Mouse (Mus musculus) hindbrain, embryonic 15.5 days (tissue): Measurements from ENCODE around the gene Lcn5. TPM values are rescaled to one million over a fixed set of nuclear protein-coding genes. Genes with fewer than 3 reads are reported as not detected.

Experiments
- polyA plus RNA-seq: library from polyadenylated mRNA; unstranded; fragments of >200 nt; fragmentation: Nextera tagmentation; extraction: Ambion mirVana; gene quantifications from 2 replicates; pipeline ENCODE4 v1.2.1, GENCODE M21; 2015

Lcn5 gene
- polyA plus RNA-seq, 1 experiment from 2014 or later, result not detected

Other genes with a start within 250 kb of the Lcn5 start
- gene Fut7, start 234.7 kb upstream of the Lcn5 start, polyA plus RNA-seq, result 0.08 TPM in 1 of 2 replicates, not detected in the other
- 15.0 and 15.1 TPM in 2 replicates for gene Abca2, start 229.2 kb upstream of the Lcn5 start, polyA plus RNA-seq
- 3.7 and 4.3 TPM in 2 replicates for gene Clic3, start 201.1 kb upstream of the Lcn5 start, polyA plus RNA-seq
- 109 and 119 TPM in 2 replicates for gene Paxx, start 196.9 kb upstream of the Lcn5 start, polyA plus RNA-seq
- 647 and 983 TPM in 2 replicates for gene Ptgds, start 187.9 kb upstream of the Lcn5 start, polyA plus RNA-seq
- not detected in 2 replicates for gene Lcn12, start 164.0 kb upstream of the Lcn5 start, polyA plus RNA-seq
- 120 and 143 TPM in 2 replicates for gene Fbxw5, start 157.2 kb upstream of the Lcn5 start, polyA plus RNA-seq
- 5.8 and 6.1 TPM in 2 replicates for gene C8g, start 156.2 kb upstream of the Lcn5 start, polyA plus RNA-seq
- 16.5 and 19.4 TPM in 2 replicates for gene Traf2, start 111.0 kb upstream of the Lcn5 start, polyA plus RNA-seq
- 375 and 378 TPM in 2 replicates for gene Edf1, start 100.1 kb upstream of the Lcn5 start, polyA plus RNA-seq
- gene Mamdc4, start 83.1 kb upstream of the Lcn5 start, polyA plus RNA-seq, result 1.6 and 2.1 TPM in 2 replicates
- gene Phpt1, start 82.7 kb upstream of the Lcn5 start, polyA plus RNA-seq, result 159 and 169 TPM in 2 replicates
- gene Ajm1, start 76.2 kb upstream of the Lcn5 start, polyA plus RNA-seq, result 14.5 and 16.5 TPM in 2 replicates
- 70.0 and 73.5 TPM in 2 replicates for gene Rabl6, start 49.4 kb upstream of the Lcn5 start, polyA plus RNA-seq
- 0.27 and 0.45 TPM in 2 replicates for gene Ccdc183, start 40.3 kb upstream of the Lcn5 start, polyA plus RNA-seq
- gene Tmem141, start 35.9 kb upstream of the Lcn5 start, polyA plus RNA-seq, result 47.0 and 57.8 TPM in 2 replicates
- gene Fcna, start 29.9 kb upstream of the Lcn5 start, polyA plus RNA-seq, result 3.7 and 4.6 TPM in 2 replicates
- not detected in 2 replicates for gene Lcn8, start 4.8 kb upstream of the Lcn5 start, polyA plus RNA-seq
- not detected in 2 replicates for gene Lcn6, start 18.8 kb downstream of the Lcn5 start, polyA plus RNA-seq
- gene Lcn10, start 24.8 kb downstream of the Lcn5 start, polyA plus RNA-seq, result not detected in 2 replicates
- not detected in 2 replicates for gene Obp2a, start 42.1 kb downstream of the Lcn5 start, polyA plus RNA-seq
- 149 and 164 TPM in 2 replicates for gene Bmyc, start 48.8 kb downstream of the Lcn5 start, polyA plus RNA-seq
- not detected in 2 replicates for gene Obp2b, start 79.1 kb downstream of the Lcn5 start, polyA plus RNA-seq
- not detected in 2 replicates for gene Lcn3, start 107.6 kb downstream of the Lcn5 start, polyA plus RNA-seq
- not detected in 2 replicates for gene Lcn11, start 119.1 kb downstream of the Lcn5 start, polyA plus RNA-seq
- not detected in 2 replicates for gene Gm13539, start 124.3 kb downstream of the Lcn5 start, polyA plus RNA-seq
- not detected in 2 replicates for gene Glt6d1, start 157.9 kb downstream of the Lcn5 start, polyA plus RNA-seq
- gene Lcn9, start 165.2 kb downstream of the Lcn5 start, polyA plus RNA-seq, result not detected in 2 replicates
- gene Sohlh1, start 189.3 kb downstream of the Lcn5 start, polyA plus RNA-seq, result not detected in 2 replicates
- 20.2 and 23.8 TPM in 2 replicates for gene Kcnt1, start 205.8 kb downstream of the Lcn5 start, polyA plus RNA-seq